Mouse (Mus musculus): ENCODE measurements around the gene Plch2.

- no peak for TF ChIP-seq EP300 (IDR thresholded peaks at IDR 0.05; ENCODE audit: insufficient read depth, low read depth, low read length)
- no peak for TF ChIP-seq CTCF (IDR thresholded peaks at IDR 0.05; ENCODE audit: low read depth, low read length)
Measured at GRCm38 (mm10) chr4:154958621-154959020, 98.0 kb downstream of the Plch2 start.
